Mouse (Mus musculus): ENCODE measurements around the gene Ak7. TPM values are rescaled to one million over a fixed set of nuclear protein-coding genes. Genes with fewer than 3 reads are reported as not detected.

Gene Ak7
- polyA plus RNA-seq, 1 experiment from 2014 or later = 2.8 TPM

- H3K27me3 ChIP-seq = no peaks in the 10 kb centered on the region
- H3K4me1 ChIP-seq (replicated peaks) = no peaks in the 10 kb centered on the region
- no peak overlapping the region for H3K9ac ChIP-seq
- 78% methylated on average over 3 of the region's 3 CpGs for WGBS
- H3K4me2 ChIP-seq = no peak overlapping the region
- peaks cover 61% of the 10 kb centered on the region for H3K36me3 ChIP-seq
- no peak for ATAC-seq (ENCODE audit: low FRiP score)
- H3K4me3 ChIP-seq = no peak overlapping the region
- no peak overlapping the region for H3K27ac ChIP-seq
- no peaks in the 10 kb centered on the region for H3K9me3 ChIP-seq
These were observed 103.2 kb downstream of the Ak7 start for GRCm38 (mm10) chr12:105808945-105809344.

DNA sequence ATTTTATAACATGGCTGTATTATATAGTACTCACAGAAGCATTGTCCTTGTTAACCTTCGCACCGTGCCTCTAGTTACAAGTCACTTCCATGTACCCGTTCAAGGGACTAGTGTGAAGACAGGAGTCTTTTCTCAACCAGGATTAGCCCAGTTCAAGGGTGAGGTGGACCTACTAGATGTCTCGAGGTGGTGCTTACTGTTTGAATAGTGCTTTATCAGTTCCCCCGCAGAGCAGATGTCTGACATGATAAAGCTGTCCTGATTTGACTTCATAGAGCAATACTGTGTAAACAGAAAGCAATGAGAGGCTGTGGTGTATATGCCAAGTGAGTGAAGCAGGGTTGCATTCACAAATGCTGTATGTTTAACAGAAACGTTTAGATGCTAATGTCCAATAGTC is 104.8 kb downstream of the Ak7 start:
- H3K4me3 ChIP-seq = no peak overlapping the region
- WGBS = 87% methylated on average over 6 of the region's 6 CpGs
- no peak overlapping the region for H3K9ac ChIP-seq
- H3K27ac ChIP-seq = no peak overlapping the region
- H3K4me1 ChIP-seq (replicated peaks) = no peaks in the 10 kb centered on the region
- no peaks in the 10 kb centered on the region for H3K9me3 ChIP-seq
- no peaks in the 10 kb centered on the region for H3K27me3 ChIP-seq
- H3K36me3 ChIP-seq = peaks cover 63% of the 10 kb centered on the region
- no peak overlapping the region for H3K4me2 ChIP-seq
- ATAC-seq (ENCODE audit: low FRiP score) = no peak

DNA sequence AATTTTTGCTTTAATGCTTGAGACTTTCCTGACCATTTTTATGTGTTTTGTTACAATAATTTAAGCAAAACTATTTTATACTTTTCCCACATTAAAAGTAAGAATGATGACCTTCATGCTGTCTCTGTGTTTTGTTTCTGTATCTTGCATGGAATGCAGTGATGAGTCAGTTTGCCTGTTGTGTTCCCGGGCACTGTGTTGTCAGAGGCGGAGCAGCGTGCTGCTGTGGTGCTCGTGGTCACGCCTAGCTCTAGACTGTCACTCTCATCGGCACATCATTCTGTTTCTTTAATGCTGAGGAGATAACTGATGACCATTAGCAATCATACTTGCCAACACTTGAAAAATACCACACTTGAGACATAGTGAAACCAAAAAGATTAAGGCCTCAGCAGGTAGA is 108.2 kb downstream of the Ak7 start:
- ATAC-seq (ENCODE audit: low FRiP score) = no peak
- H3K4me1 ChIP-seq (replicated peaks) = no peaks in the 10 kb centered on the region
- no peak overlapping the region for H3K4me3 ChIP-seq
- H3K27me3 ChIP-seq = no peaks in the 10 kb centered on the region
- no peak overlapping the region for H3K9ac ChIP-seq
- H3K27ac ChIP-seq = no peak overlapping the region
- H3K9me3 ChIP-seq = no peaks in the 10 kb centered on the region
- H3K36me3 ChIP-seq = peaks cover 48% of the 10 kb centered on the region
- 91% methylated on average over 6 of the region's 6 CpGs for WGBS
- no peak overlapping the region for H3K4me2 ChIP-seq

- H3K4me1 ChIP-seq (replicated peaks) = no peaks in the 10 kb centered on the region
- H3K27ac ChIP-seq = no peak overlapping the region
- H3K4me3 ChIP-seq = no peak overlapping the region
- no peak for ATAC-seq (ENCODE audit: low FRiP score)
- H3K9me3 ChIP-seq = no peaks in the 10 kb centered on the region
- H3K36me3 ChIP-seq = peaks cover 85% of the 10 kb centered on the region
- no peak overlapping the region for H3K9ac ChIP-seq
- WGBS = 88% methylated on average over 4 of the region's 4 CpGs
- no peaks in the 10 kb centered on the region for H3K27me3 ChIP-seq
- no peak overlapping the region for H3K4me2 ChIP-seq
These were observed 117.7 kb downstream of the Ak7 start for GRCm38 (mm10) chr12:105823472-105823871.

DNA sequence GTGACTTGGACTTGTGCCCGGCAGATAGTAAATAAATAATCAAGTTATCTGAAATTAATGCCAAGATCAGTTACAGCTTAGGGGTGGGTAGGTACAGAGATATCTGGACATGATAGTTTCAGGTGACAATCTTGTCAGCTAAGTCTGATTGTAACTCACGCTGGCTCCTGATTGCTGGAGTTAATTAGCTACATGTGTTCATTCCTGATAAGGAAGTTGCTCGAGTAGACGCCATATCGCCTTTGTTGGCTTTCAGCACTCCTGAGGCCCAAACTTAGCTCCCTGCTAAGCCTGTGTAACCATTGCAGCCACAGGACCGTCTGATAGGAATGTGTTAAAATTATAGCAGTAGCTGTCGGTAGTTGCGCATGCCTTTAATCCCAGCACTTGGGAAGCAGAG is 119.0 kb downstream of the Ak7 start:
- no peak overlapping the region for H3K9ac ChIP-seq
- peaks cover 88% of the 10 kb centered on the region for H3K36me3 ChIP-seq
- H3K27me3 ChIP-seq = no peaks in the 10 kb centered on the region
- H3K9me3 ChIP-seq = no peaks in the 10 kb centered on the region
- no peaks in the 10 kb centered on the region for H3K4me1 ChIP-seq (replicated peaks)
- H3K27ac ChIP-seq = no peak overlapping the region
- no peak overlapping the region for H3K4me2 ChIP-seq
- ATAC-seq (ENCODE audit: low FRiP score) = no peak
- WGBS = 91% methylated on average over 8 of the region's 8 CpGs
- H3K4me3 ChIP-seq = no peak overlapping the region

DNA sequence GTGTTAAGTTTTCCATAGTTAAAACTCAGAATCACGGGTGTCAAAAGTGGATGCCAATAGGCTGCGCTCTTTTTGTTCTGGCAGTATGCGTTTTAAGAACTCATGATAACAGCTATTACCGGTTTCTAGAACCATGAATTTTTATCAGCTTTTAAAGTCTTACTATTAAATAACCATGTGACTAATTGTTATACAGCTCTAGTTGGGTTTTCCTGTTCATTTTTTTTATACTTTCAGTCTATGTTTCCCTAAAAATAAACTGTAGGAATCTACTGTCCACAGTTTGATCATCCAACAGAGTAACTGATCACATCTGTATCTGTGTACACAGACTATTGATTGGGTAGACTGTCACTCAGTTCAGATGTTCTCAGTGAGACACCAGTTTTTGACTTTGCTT is 119.5 kb downstream of the Ak7 start:
- no peak overlapping the region for H3K4me3 ChIP-seq
- H3K27ac ChIP-seq = no peak overlapping the region
- H3K27me3 ChIP-seq = no peaks in the 10 kb centered on the region
- H3K4me2 ChIP-seq = no peak overlapping the region
- 93% methylated on average over 4 of the region's 4 CpGs for WGBS
- peaks cover 87% of the 10 kb centered on the region for H3K36me3 ChIP-seq
- H3K9ac ChIP-seq = no peak overlapping the region
- no peaks in the 10 kb centered on the region for H3K9me3 ChIP-seq
- ATAC-seq (ENCODE audit: low FRiP score) = no peak
- no peaks in the 10 kb centered on the region for H3K4me1 ChIP-seq (replicated peaks)

Other genes with a start within 250 kb of the Ak7 start
- gene Bdkrb2, start 142.8 kb upstream of the Ak7 start, polyA plus RNA-seq (2015; fragmentation: Nextera tagmentation; extraction: Ambion mirVana) = 1.6 and 1.7 TPM in 2 replicates
- 0.25 TPM in 1 of 2 replicates, not detected in the other for gene Bdkrb1, start 102.9 kb upstream of the Ak7 start, polyA plus RNA-seq (2015; fragmentation: Nextera tagmentation; extraction: Ambion mirVana)
- 34.5 and 36.7 TPM in 2 replicates for gene Gskip, start 21.1 kb upstream of the Ak7 start, polyA plus RNA-seq (2015; fragmentation: Nextera tagmentation; extraction: Ambion mirVana)
- gene Atg2b, start 20.8 kb upstream of the Ak7 start, polyA plus RNA-seq (2015; fragmentation: Nextera tagmentation; extraction: Ambion mirVana) = 12.8 and 13.1 TPM in 2 replicates
- gene Papola, start 78.7 kb downstream of the Ak7 start, polyA plus RNA-seq (2015; fragmentation: Nextera tagmentation; extraction: Ambion mirVana) = 193 and 196 TPM in 2 replicates

Data from hindbrain, embryonic 13.5 days (tissue).